Mouse (Mus musculus) kidney, embryonic 14.5 days (tissue): ENCODE measurements around the gene Ccl6. TPM values are rescaled to one million over a fixed set of nuclear protein-coding genes. Genes with fewer than 3 reads are reported as not detected.
A peak's percentile ranks its signal among the peaks of the same experiment; 100 is the strongest.

Experiments
- ATAC-seq: fragments of 200-750 bp; cut with Nextera tagmentation; 2 replicates; pipeline ENCODE4 v1.8.0; 2017; ENCODE audit warnings: moderate number of reproducible peaks, mild to moderate bottlenecking, moderate TSS enrichment, moderate library complexity; ENCODE audit not compliant: low FRiP score, low TSS enrichment
- H3K27ac ChIP-seq: fragments of 300-500 bp; sonication (generic); 2 replicates; pipeline ENCODE4 v1.5.1; 2014; ENCODE audit warnings: low read depth, mild to moderate bottlenecking, low read length, moderate library complexity, mixed read lengths
- H3K27me3 ChIP-seq: fragments of 300-500 bp; sonication (generic); 2 replicates; pipeline ENCODE4 v1.6.1; 2014; ENCODE audit warnings: mild to moderate bottlenecking, low read length; ENCODE audit not compliant: control insufficient read depth, insufficient read depth
- H3K36me3 ChIP-seq: fragments of 300-500 bp; sonication (generic); 2 replicates; pipeline ENCODE4 v1.6.1; 2014; ENCODE audit warnings: low read length, mixed read lengths; ENCODE audit not compliant: control insufficient read depth, insufficient read depth
- H3K4me1 ChIP-seq: fragments of 300-500 bp; sonication (generic); 2 replicates; pipeline ENCODE4 v1.6.1; 2014; ENCODE audit warnings: low read length, mixed read lengths; ENCODE audit not compliant: control insufficient read depth, insufficient read depth
- H3K4me2 ChIP-seq: fragments of 300-500 bp; sonication (generic); replicated peaks from 2 replicates; pipeline ENCODE4 v1.6.1; 2014; ENCODE audit warnings: low read depth, mild to moderate bottlenecking, low read length
- H3K4me3 ChIP-seq: fragments of 300-500 bp; sonication (generic); 2 replicates; pipeline ENCODE4 v1.5.1; 2014; ENCODE audit warnings: mild to moderate bottlenecking, low read length
- H3K9ac ChIP-seq: fragments of 300-500 bp; sonication (generic); 2 replicates; pipeline ENCODE4 v1.6.1; 2014; ENCODE audit warnings: low read depth, mild to moderate bottlenecking, low read length, moderate library complexity
- H3K9me3 ChIP-seq: fragments of 300-500 bp; sonication (generic); 2 replicates; pipeline ENCODE4 v1.6.1; 2016; ENCODE audit warnings: low read length; ENCODE audit not compliant: control insufficient read depth
- WGBS: fragments of 180-500 bp; shearing (Covaris S2); extraction: QIAGEN DNeasy Blood & Tissue Kit; methylation state at CpG from one replicate; pipeline ENCODE4 v1.1.7; 2014; 5-methylcytosine and 5-hydroxymethylcytosine counted together
- polyA plus RNA-seq: library from polyadenylated mRNA; unstranded; fragments of >200 nt; fragmentation: Nextera tagmentation; extraction: Ambion mirVana; gene quantifications from 2 replicates; pipeline ENCODE4 v1.2.1, GENCODE M21; 2014

Ccl6 gene
- polyA plus RNA-seq, 1 experiment from 2014 or later: 4.4 TPM

GRCm38 (mm10) chr11:83538705-83539314 is 54.1 kb downstream of the Ccl6 start:
- H3K9me3 ChIP-seq: no peaks in the 10 kb centered on the region
- 55% methylated on average over 3 of the region's 3 CpGs for WGBS
- no peaks in the 10 kb centered on the region for H3K27me3 ChIP-seq
- no peak overlapping the region; the same call in 1 of the 2 replicates for H3K27ac ChIP-seq
- H3K4me1 ChIP-seq: no peaks in the 10 kb centered on the region
- H3K9ac ChIP-seq: no peak overlapping the region
- H3K4me3 ChIP-seq: no peak overlapping the region
- H3K36me3 ChIP-seq: no peaks in the 10 kb centered on the region
- peak; percentile 51; the same call in 1 of the 2 replicates for ATAC-seq
- H3K4me2 ChIP-seq: no peak overlapping the region

Other genes starting within 250 kb of the Ccl6 start
- gene Rasl10b, start 183.9 kb downstream of the Ccl6 start, polyA plus RNA-seq: 0.61 and 0.70 TPM in 2 replicates
- gene Gas2l2, start 163.6 kb downstream of the Ccl6 start, polyA plus RNA-seq: not detected in 2 replicates
- 0.44 TPM in 1 of 2 replicates, not detected in the other for gene 1700020L24Rik, start 155.4 kb downstream of the Ccl6 start, polyA plus RNA-seq
- 0.55 and 1.1 TPM in 2 replicates for gene Mmp28, start 130.0 kb downstream of the Ccl6 start, polyA plus RNA-seq
- gene Taf15, start 120.0 kb downstream of the Ccl6 start, polyA plus RNA-seq: 20.3 and 28.1 TPM in 2 replicates
- not detected in 2 replicates for gene Heatr9, start 70.9 kb downstream of the Ccl6 start, polyA plus RNA-seq
- 0.69 TPM in 1 of 2 replicates, not detected in the other for gene Ccl5, start 62.6 kb downstream of the Ccl6 start, polyA plus RNA-seq
- 3.1 and 3.6 TPM in 2 replicates for gene Ccl9, start 14.5 kb downstream of the Ccl6 start, polyA plus RNA-seq
- gene Rpl9-ps1, start 52.5 kb upstream of the Ccl6 start, polyA plus RNA-seq: not detected in 2 replicates
- 0.49 and 0.97 TPM in 2 replicates for gene Ccl3, start 56.3 kb upstream of the Ccl6 start, polyA plus RNA-seq
- gene Ccl4, start 69.5 kb upstream of the Ccl6 start, polyA plus RNA-seq: 1.8 TPM in 1 of 2 replicates, not detected in the other
- gene Wfdc17, start 110.9 kb upstream of the Ccl6 start, polyA plus RNA-seq: 1.2 and 1.5 TPM in 2 replicates
- not detected in 2 replicates for gene Wfdc18, start 115.9 kb upstream of the Ccl6 start, polyA plus RNA-seq
- gene Wfdc21, start 153.9 kb upstream of the Ccl6 start, polyA plus RNA-seq: not detected in 2 replicates
- gene Heatr6, start 160.6 kb upstream of the Ccl6 start, polyA plus RNA-seq: 22.9 and 28.7 TPM in 2 replicates